7 mouse cellular contexts compared by ENCODE assay signal in the genomic region with DNA sequence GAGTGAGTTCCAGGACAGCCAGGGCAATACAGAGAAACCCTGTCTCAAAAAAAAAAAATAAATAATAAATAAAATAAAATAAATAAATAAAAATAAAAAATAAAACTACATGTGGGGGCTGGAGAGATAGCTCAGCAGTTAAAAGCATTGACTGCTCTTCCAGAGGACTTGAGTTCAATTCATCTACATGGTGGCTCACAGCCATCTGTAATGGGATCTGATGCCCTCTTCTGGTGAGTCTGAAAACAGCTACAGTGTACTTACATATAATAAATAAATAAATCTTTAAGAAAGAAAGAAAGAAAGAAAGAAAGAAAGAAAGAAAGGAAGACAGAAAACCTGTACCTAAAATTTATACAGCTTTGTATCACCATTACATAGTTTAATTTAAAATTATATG. TPM values are rescaled to one million over a fixed set of nuclear protein-coding genes. Genes with fewer than 3 reads are reported as not detected.
A peak's percentile ranks its signal among the peaks of the same experiment; 100 is the strongest.
DNase-seq lines count a peak whose midpoint lies in the region; ATAC-seq and TF ChIP-seq lines count a peak whose summit lies in the region.
"Not testable (repeated sequence)": the region's sequence is repeated elsewhere in the genome, so short reads cannot be mapped to it uniquely, and the experiment has no call there.

No protein-coding gene starts in this region.

- H3K4me1 ChIP-seq in intestine, postnatal 0 days (replicated peaks; ENCODE audit: control insufficient read depth, insufficient read depth, low read length); lung, embryonic 14.5 days (ENCODE audit: insufficient read depth): not testable (repeated sequence)

- not testable (repeated sequence) for H3K27me3 ChIP-seq in intestine, postnatal 0 days (replicated peaks; ENCODE audit: control insufficient read depth, insufficient read depth, low read length); lung, embryonic 14.5 days (ENCODE audit: insufficient read depth, low read length)

- peaks cover 25% of the 10 kb centered on the region for H3K36me3 ChIP-seq in intestine, postnatal 0 days (ENCODE audit: control insufficient read depth, insufficient read depth)
- peaks cover 26% of the 10 kb centered on the region for H3K36me3 ChIP-seq in lung, embryonic 14.5 days (ENCODE audit: insufficient read depth)

- DNase-seq in CD4-positive, CD25-positive, alpha-beta regulatory T cell, adult 2 months (ENCODE audit: low read depth, low spot score) = peak; percentile 35
- peak; percentile 25 for DNase-seq in brain, embryonic 14.5 days (ENCODE audit: low read depth)
- peak; percentile 30 for DNase-seq in gastrocnemius, adult 18-20 months (ENCODE audit: low spot score)
- DNase-seq in kidney, postnatal 36 days = peak; percentile 41 to 44
- not testable (repeated sequence) for DNase-seq in lung, embryonic 14.5 days
- DNase-seq in naive thymus-derived CD4-positive, alpha-beta T cell, adult 2 months (ENCODE audit: low read depth) = peak; percentile 44

- TF ChIP-seq CTCF in brain, embryonic 14.5 days (IDR thresholded peaks at IDR 0.05; ENCODE audit: borderline replicate concordance, extremely low read depth, insufficient read depth, insufficient read length) = not testable (repeated sequence)
- TF ChIP-seq CTCF in intestine, postnatal 0 days (IDR thresholded peaks at IDR 0.05; ENCODE audit: low read depth) = peak; percentile 60
- peak; percentile 37 for TF ChIP-seq CTCF in lung, embryonic 14.5 days (IDR thresholded peaks at IDR 0.05; ENCODE audit: low read depth)

- H3K4me2 ChIP-seq in intestine, postnatal 0 days (replicated peaks; ENCODE audit: low read depth); lung, embryonic 14.5 days: not testable (repeated sequence)

- H3K27ac ChIP-seq in intestine, postnatal 0 days (ENCODE audit: low read depth, low read length); lung, embryonic 14.5 days (ENCODE audit: low read depth): not testable (repeated sequence)

- H3K9ac ChIP-seq in intestine, postnatal 0 days (ENCODE audit: low read depth, low read length); lung, embryonic 14.5 days: not testable (repeated sequence)

- not testable (repeated sequence) for H3K4me3 ChIP-seq in intestine, postnatal 0 days (ENCODE audit: low read depth, low read length); lung, embryonic 14.5 days (ENCODE audit: low read depth, low read length)

- H3K9me3 ChIP-seq in intestine, postnatal 0 days (ENCODE audit: control insufficient read depth); lung, embryonic 14.5 days (ENCODE audit: low read depth, low read length): not testable (repeated sequence)

- ATAC-seq in intestine, postnatal 0 days; lung, embryonic 14.5 days (ENCODE audit: insufficient read depth): not testable (repeated sequence)

- not testable (repeated sequence) for TF ChIP-seq POLR2A in brain, embryonic 14.5 days (IDR thresholded peaks at IDR 0.05; ENCODE audit: borderline replicate concordance, extremely low read depth, insufficient read depth, insufficient read length, poor library complexity, severe bottlenecking)

RNA-seq across cellular contexts. Expression of a gene that starts 4.1 kb away (rescaled TPM):
- polyA plus RNA-seq in brain, embryonic 14.5 days (2012; rRNA removed) = 35.3 and 40.2 TPM in 2 replicates
- total RNA-seq in gastrocnemius, adult 18-20 months (2021) = 1 to 10 TPM; 5.8 to 6.7 TPM
- 29.0 and 29.1 TPM in 2 replicates for polyA plus RNA-seq in intestine, postnatal 0 days (2015; fragmentation: Nextera tagmentation; extraction: Ambion mirVana)
- polyA plus RNA-seq in lung, embryonic 14.5 days (2014; fragmentation: Nextera tagmentation; extraction: Ambion mirVana) = 20.6 and 22.0 TPM in 2 replicates

RNA-seq across cellular contexts. Expression of a gene that starts 53.5 kb away (rescaled TPM):
- polyA plus RNA-seq in brain, embryonic 14.5 days (2012; rRNA removed) = 26.4 and 30.2 TPM in 2 replicates
- 10 to 100 TPM in 1 of 2 experiments, 1 to 10 TPM in 1; 9.6 to 10.2 TPM for total RNA-seq in gastrocnemius, adult 18-20 months (2021)
- polyA plus RNA-seq in intestine, postnatal 0 days (2015; fragmentation: Nextera tagmentation; extraction: Ambion mirVana) = 10.4 and 13.9 TPM in 2 replicates
- polyA plus RNA-seq in lung, embryonic 14.5 days (2014; fragmentation: Nextera tagmentation; extraction: Ambion mirVana) = 33.5 and 39.2 TPM in 2 replicates

RNA-seq across cellular contexts. Expression of a gene that starts 53.6 kb away (rescaled TPM):
- 78.0 and 85.8 TPM in 2 replicates for polyA plus RNA-seq in brain, embryonic 14.5 days (2012; rRNA removed)
- 10 to 100 TPM; 13.1 to 16.1 TPM for total RNA-seq in gastrocnemius, adult 18-20 months (2021)
- 21.1 and 21.7 TPM in 2 replicates for polyA plus RNA-seq in intestine, postnatal 0 days (2015; fragmentation: Nextera tagmentation; extraction: Ambion mirVana)
- 85.5 and 89.3 TPM in 2 replicates for polyA plus RNA-seq in lung, embryonic 14.5 days (2014; fragmentation: Nextera tagmentation; extraction: Ambion mirVana)
